Mouse (Mus musculus): ENCODE measurements around the gene Tnfaip6.

Gene Tnfaip6

DNA sequence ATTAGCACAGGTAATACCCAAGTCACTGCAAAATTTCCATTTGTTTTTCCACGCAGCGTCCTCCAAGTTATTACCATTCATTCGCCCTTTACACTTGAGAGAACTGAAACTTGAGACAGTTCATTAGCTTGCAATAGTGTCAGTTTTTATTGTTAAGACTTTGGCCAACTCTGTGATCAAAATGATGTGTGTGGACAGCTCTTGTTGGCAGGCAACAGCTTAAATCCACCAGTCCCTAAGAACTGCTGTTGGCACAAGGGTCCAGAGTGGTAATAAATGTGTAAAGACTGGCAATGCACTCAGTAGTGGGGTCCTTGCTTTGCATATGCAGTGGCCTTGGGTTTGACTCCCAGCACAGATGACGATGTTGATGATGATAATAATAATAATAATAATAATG is 14.5 kb downstream of the Tnfaip6 start:
- no peak for DNase-seq (ENCODE audit: low spot score in 2 of 2)

DNA sequence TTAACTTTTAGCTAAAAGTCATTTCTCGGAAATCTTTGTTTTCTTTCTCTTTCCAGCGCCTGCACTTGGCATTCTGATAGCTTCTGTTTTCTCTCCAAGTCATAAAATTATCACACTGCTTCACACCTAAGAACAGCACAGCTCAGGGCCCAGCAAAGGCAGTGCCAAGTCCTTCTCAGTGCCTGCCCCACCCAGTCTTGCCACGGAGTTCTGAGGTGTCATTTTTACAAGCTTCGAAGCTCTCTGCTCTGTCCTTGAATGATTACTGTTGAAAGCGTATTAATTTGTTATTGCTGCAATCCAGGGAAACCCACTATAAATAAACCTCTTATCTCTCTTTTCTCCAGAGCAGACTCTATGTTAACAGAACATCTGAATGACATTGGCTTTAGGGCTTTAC is 15.7 kb downstream of the Tnfaip6 start:
- no peak for DNase-seq (ENCODE audit: low spot score in 2 of 2)

DNA sequence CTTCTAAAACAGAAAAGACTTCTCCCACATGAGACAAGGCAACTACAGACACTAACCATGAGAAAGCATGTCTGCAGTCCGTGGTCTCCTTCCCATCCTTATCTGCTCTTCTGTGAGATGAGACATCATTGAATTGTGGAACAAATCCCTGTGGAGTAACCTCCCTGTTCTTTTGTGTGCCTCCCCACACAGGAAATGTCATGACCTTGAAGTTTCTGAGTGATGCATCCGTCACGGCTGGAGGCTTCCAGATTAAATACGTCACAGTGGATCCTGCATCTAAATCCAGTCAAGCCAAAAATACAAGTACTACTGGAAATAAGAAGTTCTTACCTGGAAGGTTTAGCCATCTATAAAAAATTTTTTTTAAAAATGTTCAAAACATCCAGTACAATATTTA is 17.8 kb downstream of the Tnfaip6 start:
- DNase-seq (ENCODE audit: low spot score in 2 of 2): no peak

DNA sequence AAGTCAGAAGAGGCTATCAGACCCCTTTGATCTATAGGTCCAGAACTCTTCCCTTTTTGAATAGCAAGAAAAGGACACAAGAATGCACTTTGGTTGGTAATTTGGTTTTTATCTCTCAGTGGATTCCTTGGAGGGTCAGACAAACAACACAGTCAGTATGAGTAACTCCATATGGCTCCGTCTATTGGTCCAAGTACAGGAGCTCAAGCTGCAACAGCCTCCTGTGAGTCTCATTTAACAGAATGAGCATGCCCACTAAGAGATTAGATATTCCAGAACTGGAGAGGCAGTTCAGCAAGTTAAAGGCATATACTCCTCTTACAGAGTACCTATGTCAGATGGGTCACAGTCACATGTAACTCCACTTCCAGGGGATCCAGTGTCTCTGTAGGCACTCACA is 19.3 kb downstream of the Tnfaip6 start:
- no peak for DNase-seq (ENCODE audit: low spot score in 2 of 2)

DNA sequence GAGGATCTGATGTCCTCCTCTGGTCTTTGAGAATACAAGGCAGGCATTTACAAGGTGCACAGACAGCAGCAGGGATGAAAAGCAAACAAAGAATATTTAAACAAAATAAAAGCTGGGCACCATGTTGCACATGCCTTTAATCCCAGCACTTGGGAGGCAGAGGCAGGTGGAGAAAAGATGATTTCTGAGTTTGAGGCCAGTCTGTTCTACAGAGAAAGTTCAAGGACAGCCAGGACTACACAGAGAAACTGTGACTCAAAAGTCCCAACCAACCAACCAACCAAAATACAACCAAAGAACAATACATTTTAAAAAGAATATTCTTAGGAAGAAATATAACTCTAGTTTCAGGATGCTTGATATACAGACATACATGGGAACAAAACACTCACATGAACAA is 19.9 kb downstream of the Tnfaip6 start:
- no peak for DNase-seq (ENCODE audit: low spot score in 2 of 2)

DNA sequence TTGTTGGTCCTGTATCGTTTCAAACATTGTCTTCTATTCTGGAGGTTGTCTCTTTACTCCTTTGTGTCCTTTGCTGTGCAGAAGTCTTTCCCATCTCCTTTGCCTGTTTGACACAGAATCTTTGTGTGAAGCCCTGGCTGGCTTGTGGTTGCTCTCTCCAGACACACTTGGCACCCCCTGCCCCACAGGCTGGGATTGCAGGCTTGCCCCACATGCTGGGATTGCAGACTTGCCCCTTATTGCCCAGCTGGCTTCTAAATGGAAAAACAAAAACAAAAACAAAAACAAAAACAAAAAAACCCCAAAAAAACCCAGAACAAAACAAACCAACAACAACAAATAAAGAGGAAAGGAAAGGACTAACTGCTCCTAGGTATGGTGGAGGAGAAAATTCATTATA is 30.8 kb downstream of the Tnfaip6 start:
- DNase-seq (ENCODE audit: low spot score in 2 of 2): no peak

DNA sequence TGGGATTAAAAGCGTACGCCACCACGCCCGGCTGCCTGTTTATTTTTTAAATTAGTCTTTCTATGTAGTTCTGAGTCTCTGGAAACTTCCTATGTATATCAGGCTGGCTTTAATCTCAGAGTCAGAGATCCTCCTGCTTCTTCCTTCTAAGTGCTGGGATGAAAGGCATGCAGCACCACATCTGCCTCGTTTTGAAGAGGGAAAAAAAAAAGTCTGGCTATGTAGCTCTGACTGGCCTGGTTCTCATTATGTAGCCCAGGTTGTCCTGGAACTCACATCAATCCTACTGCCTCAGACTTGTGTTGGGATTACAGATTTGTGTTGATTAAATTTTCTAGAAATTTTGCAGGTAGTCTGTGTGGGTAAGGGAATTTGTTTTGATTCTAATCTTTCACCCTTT is 33.0 kb downstream of the Tnfaip6 start:
- DNase-seq (ENCODE audit: low spot score in 2 of 2): no peak

DNA sequence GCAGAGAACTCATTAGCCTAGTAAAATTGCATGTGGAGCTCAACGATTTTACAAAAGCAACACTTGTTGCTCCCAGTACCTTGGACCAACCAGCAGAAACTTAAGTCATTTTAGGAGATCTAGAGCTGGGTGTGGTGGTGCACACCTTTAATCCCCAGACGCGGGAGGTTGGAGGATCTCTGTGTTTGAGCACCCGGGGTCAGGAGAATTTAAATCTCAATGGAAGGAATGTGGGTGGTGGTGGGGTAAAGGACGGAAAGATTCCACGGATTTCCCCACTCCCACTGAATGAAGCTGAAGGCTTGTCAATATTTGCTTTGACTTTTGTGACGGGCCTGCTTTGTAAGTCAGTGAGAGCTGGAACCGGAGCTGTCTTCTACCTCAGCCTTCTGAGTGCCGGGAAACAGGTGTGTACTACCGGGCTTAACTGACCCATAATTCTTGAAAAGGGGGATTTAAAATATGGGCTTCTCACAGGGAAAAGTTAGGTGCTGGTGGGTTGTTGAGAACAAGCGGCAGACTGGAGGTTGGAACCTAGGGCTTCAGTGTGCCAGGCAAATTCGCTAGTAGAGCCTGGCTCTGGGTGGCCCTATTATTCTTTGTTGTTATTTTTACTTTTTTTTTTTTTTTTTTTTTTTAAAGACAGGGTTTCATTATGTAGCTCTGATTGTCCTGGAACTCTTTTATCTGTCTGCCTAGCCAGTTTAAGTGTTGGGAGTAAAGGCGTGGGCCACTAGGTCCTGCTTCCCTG is 33.6 kb downstream of the Tnfaip6 start:
- DNase-seq (ENCODE audit: low spot score in 2 of 2): no peak

DNA sequence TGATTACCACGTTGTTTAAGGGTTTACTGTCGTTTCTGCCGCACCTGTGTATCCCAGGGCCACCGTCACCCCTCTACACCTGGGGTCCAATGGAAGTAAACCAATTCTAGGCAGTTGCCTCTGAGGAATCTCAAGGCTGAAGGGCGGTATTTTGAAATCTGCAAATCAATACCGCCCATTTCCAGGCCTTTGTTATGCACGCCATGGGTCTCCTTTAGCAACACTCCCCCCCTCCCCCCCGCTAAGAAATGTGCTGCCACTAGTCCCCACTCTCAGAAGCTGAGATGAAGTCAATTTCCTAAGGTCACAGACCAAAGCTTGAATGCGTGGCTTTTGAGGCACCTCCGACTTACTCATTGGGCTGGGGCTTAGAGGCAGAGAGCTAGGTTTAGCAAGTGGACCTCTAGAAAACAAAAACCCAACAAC is 34.3 kb downstream of the Tnfaip6 start:
- peak in 1 of 2 experiments; percentile 4 for DNase-seq (ENCODE audit: low spot score in 2 of 2)

DNA sequence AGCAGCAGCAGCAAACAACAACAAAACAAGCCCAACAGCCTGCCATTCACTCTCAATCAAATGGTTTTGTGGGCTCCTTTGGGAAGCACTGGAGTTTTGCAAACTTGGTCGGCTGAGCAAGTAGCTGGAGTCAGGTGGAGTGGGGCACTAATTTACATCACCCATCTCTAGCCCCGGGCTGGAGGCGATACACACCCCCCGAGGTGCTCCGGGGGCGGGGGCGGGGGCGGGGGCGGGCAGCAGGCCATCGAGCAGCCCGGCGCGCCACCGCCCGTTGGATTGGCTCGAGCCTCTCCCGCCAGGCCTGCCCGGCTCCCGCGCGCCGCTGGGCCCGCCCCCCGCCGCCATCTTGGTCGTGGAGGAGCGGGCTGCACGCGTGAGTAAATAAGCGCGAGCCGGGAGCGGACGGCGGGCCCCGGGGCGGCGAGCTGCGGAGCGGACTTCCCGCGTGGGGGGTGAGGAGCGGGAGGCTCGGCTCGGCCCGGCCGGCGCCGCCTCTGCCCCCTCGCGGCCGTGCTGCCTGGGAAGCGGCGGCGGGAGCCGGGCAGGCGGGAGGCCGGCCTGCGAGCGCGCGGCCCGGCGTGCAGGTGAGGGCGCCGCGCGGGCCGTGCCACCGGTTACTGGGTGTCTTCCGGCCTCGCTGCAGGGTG is 34.8 kb downstream of the Tnfaip6 start, which contains the start of gene Rif1:
TSS of gene Rif1 (plus strand) at position 342 of the 650 bp plus-strand sequence.
- DNase-seq (ENCODE audit: low spot score in 2 of 2): peak; percentile 63 to 64

DNA sequence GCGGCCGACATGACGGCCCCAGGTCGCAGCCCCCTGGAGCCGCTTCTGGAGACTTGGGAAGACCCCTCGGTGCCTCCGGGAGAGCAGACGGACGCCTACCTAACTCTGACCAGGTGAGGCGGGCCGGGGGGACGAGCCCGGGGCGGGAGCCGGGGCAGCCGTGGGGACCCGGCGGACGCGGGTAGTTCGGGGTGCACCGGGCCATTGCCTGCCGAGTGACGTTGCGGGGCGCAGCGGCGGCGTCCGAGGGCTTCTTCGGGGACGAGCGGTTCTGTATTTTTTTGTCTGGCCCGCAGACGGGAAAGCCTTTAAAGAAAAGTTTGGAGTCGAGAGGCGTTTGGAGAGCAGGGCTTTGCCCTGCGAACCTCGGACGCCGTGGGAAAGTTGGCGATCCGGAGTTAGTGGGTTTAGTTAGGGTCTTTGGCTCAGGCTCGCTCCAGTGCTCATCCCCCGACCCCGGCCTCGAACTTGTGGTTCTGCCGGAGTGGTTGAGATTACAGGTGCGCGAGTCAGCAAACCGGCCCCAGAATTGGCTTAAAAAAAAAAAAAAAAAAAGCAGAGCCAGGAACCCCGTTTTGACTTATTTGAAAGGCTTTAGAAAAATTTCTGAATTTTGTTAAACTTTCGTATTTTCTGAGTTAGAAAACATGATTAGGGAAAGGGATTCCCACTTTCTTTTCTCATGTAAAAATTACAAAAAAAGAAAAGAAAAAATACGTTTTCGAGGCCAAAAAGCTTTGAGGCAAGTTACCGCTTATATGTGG is 35.5 kb downstream of the Tnfaip6 start:
- DNase-seq (ENCODE audit: low spot score in 2 of 2): peak; percentile 33 to 37

DNA sequence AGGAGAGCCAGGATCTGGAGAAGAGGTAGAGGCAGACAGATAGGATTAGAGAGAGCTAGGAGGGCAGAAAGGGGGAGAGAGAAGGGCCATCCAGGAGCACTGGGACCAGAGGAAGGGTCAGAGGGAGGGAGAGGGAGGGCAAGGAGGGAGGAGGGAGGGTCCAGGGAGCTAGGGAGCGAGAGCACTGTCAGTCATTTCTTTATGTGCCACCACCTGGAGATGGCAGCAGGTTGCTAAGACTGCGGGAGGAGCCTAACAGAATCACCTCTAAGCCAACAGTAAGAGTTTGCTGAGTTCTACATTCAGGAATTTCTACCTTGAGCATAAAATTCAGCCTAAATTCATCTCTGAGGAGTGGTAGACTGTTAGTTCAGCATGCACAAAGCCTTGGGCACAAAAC is 40.9 kb downstream of the Tnfaip6 start:
- no peak for DNase-seq (ENCODE audit: low spot score in 2 of 2)

DNA sequence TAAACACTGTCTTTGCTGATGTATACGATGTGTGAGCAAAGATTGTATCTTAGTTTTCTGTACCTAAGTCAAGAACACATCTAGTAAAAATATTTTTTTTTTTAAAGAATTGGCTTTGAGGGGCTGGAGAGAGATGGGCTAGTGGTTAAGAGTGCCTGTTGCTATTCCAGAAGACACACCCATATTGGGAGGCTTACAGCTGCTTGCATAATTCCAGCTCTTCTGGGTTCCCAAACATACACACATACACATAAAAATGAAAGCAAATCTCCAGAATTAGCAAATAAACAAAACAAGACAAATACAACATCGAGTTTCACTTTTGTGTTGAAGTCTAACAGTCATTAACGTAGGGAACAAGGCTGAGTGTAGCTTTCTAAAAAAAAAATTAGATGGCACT is 46.2 kb downstream of the Tnfaip6 start:
- DNase-seq (ENCODE audit: low spot score in 2 of 2): no peak

DNA sequence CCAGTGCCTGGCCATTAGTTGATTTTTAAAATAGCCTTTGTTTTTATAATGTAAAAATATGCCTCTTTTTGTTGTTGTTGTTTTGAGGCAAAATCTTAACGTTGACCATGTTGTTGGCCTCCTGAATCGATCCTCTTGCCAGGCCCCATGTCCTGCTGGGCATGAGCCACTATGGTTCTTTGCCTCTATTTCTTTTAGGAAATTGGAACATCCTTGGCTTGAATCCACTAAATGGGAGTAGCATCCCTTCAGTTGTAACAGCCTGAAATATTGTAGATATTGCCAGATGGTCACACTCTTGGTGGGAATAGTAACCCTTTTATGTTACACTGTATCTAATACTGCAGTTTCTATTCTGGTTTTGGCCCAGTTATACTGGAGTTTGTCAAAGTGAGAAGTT is 46.8 kb downstream of the Tnfaip6 start:
- DNase-seq (ENCODE audit: low spot score in 2 of 2): no peak

Measured in thymus, postnatal 10 days (tissue).